Mouse (Mus musculus): ENCODE data around the gene Fbxw10. TPM values are rescaled to one million over a fixed set of nuclear protein-coding genes. Genes with fewer than 3 reads are reported as not detected.

Gene Fbxw10
- polyA plus RNA-seq, 1 experiment from 2014 or later = 0.84 TPM

DNA sequence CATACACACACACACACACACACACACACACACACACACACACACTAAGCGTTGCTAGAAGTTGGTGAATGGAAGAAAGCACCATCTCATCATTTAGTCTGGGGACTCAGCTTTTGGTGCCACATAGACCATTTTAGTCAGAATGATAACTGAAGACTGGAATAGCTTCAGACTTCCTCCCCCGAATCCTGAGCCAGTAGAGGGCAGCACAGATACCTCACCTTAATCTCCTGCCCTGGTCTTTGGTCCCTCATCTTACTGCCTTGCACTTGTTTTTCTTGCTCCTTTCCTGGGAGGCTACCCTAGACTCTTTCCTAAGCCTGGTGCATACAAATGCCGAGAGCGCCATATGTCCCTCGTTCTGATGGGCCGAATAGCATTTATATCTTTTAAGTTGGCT is 67.7 kb downstream of the Fbxw10 start:
- no peak for ATAC-seq (ENCODE audit: low FRiP score, low read depth)
- no peak overlapping the region for H3K4me2 ChIP-seq (replicated peaks)
- H3K36me3 ChIP-seq = no peaks in the 10 kb centered on the region
- no peak overlapping the region for H3K27ac ChIP-seq
- 0 out of 2 replicates have a peak, but pooled peaks cover 4% of the 10 kb centered on the region for H3K9me3 ChIP-seq
- no peak overlapping the region for H3K9ac ChIP-seq
- no peak overlapping the region for H3K4me3 ChIP-seq
- peaks cover 13% of the 10 kb centered on the region for H3K4me1 ChIP-seq
- no peaks in the 10 kb centered on the region for H3K27me3 ChIP-seq
- 59% methylated on average over 6 of the region's 6 CpGs for WGBS

DNA sequence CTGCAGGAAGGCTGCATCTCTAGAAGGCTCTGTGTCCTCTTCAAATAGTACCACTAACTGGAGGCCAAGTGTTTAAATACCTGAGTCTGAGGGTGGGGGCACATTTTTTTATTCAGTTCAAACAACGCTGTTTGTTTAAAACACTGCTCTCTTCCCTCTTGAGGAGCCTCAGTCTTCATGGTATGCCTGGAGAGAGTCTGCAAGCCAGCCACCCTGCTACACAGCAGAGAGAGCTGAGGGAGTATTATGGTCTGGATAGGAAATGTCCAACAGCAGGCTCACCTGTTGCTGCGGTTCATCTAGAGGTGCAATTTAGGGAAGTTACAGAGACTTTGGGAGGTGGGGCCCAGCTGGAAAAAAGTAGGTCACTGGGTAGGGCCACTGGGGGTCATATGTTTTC is 68.6 kb downstream of the Fbxw10 start:
- H3K4me3 ChIP-seq = no peak overlapping the region
- no peak overlapping the region for H3K4me2 ChIP-seq (replicated peaks)
- no peaks in the 10 kb centered on the region for H3K27me3 ChIP-seq
- ATAC-seq (ENCODE audit: low FRiP score, low read depth) = no peak
- WGBS = 73% methylated on average over 2 of the region's 2 CpGs
- H3K9me3 ChIP-seq = 0 out of 2 replicates have a peak, but pooled peaks cover 4% of the 10 kb centered on the region
- H3K27ac ChIP-seq = no peak overlapping the region
- H3K36me3 ChIP-seq = no peaks in the 10 kb centered on the region
- H3K4me1 ChIP-seq = peaks cover 22% of the 10 kb centered on the region
- H3K9ac ChIP-seq = no peak overlapping the region

- peaks cover 20% of the 10 kb centered on the region for H3K4me1 ChIP-seq
- no peak for ATAC-seq (ENCODE audit: low FRiP score, low read depth)
- H3K9ac ChIP-seq = no peak overlapping the region
- no peak overlapping the region for H3K4me2 ChIP-seq (replicated peaks)
- H3K27ac ChIP-seq = no peak overlapping the region
- 0 out of 2 replicates have a peak, but pooled peaks cover 4% of the 10 kb centered on the region for H3K9me3 ChIP-seq
- WGBS = 13% methylated on average over 2 of the region's 2 CpGs
- H3K4me3 ChIP-seq = no peak overlapping the region
- no peaks in the 10 kb centered on the region for H3K27me3 ChIP-seq
- H3K36me3 ChIP-seq = no peaks in the 10 kb centered on the region
These were observed 69.9 kb downstream of the Fbxw10 start for GRCm38 (mm10) chr11:62916765-62917164.

GRCm38 (mm10) chr11:62919946-62920742 is 73.3 kb downstream of the Fbxw10 start:
- WGBS = 64% methylated on average over 6 of the region's 6 CpGs
- 0 out of 2 replicates have a peak, but pooled peaks cover 4% of the 10 kb centered on the region for H3K9me3 ChIP-seq
- ATAC-seq (ENCODE audit: low FRiP score, low read depth) = peak; percentile 55; the same call in 1 of the 2 replicates
- no peaks in the 10 kb centered on the region for H3K27me3 ChIP-seq
- H3K4me2 ChIP-seq (replicated peaks) = peak overlapping the region; percentile 50
- H3K4me1 ChIP-seq = peaks cover 27% of the 10 kb centered on the region
- no peak overlapping the region for H3K9ac ChIP-seq
- peak overlapping the region; percentile 31 for H3K4me3 ChIP-seq
- peak overlapping the region; percentile 97 for H3K27ac ChIP-seq
- no peaks in the 10 kb centered on the region for H3K36me3 ChIP-seq

- peak; percentile 25 for ATAC-seq (ENCODE audit: low FRiP score, low read depth)
- WGBS = 4% methylated on average over 6 of the region's 6 CpGs
- Histone ChIP-seq H3K9me3 (0 out of 2 replicates have a peak, but pooled peaks cover 4% of the 10 kb centered on the region), H3K27me3 (no peaks in the 10 kb centered on the region), H3K4me3 (peak overlapping the region; percentile 31), H3K4me2 (replicated peaks) (peak overlapping the region; percentile 50), H3K36me3 (no peaks in the 10 kb centered on the region), H3K9ac (no peak overlapping the region), H3K4me1 (peaks cover 23% of the 10 kb centered on the region), H3K27ac (peak overlapping the region; percentile 97; the same call in 1 of the 2 replicates)
These were observed 73.8 kb downstream of the Fbxw10 start for GRCm38 (mm10) chr11:62920743-62921050.

- WGBS = 14% methylated on average over 25 of the region's 25 CpGs
- peak; percentile 90 for ATAC-seq (ENCODE audit: low FRiP score, low read depth)
- no peaks in the 10 kb centered on the region for H3K36me3 ChIP-seq
- H3K4me2 ChIP-seq (replicated peaks) = peak overlapping the region; percentile 60
- peak overlapping the region; percentile 32 for H3K4me3 ChIP-seq
- H3K9me3 ChIP-seq = 0 out of 2 replicates have a peak, but pooled peaks cover 4% of the 10 kb centered on the region
- H3K27ac ChIP-seq = peak overlapping the region; percentile 97
- H3K27me3 ChIP-seq = no peaks in the 10 kb centered on the region
- H3K4me1 ChIP-seq = peaks cover 23% of the 10 kb centered on the region
- peak overlapping the region; percentile 35 for H3K9ac ChIP-seq
These were observed 74.4 kb downstream of the Fbxw10 start for GRCm38 (mm10) chr11:62921052-62921977.

- WGBS = 85% methylated on average over 6 of the region's 6 CpGs
- H3K4me1 ChIP-seq = peaks cover 23% of the 10 kb centered on the region
- peaks cover 3% of the 10 kb centered on the region; the same call in 1 of the 2 replicates for H3K9me3 ChIP-seq
- no peak overlapping the region for H3K27ac ChIP-seq
- H3K9ac ChIP-seq = no peak overlapping the region
- no peaks in the 10 kb centered on the region for H3K36me3 ChIP-seq
- no peaks in the 10 kb centered on the region for H3K27me3 ChIP-seq
- H3K4me3 ChIP-seq = no peak overlapping the region
- no peak for ATAC-seq (ENCODE audit: low FRiP score, low read depth)
- no peak overlapping the region for H3K4me2 ChIP-seq (replicated peaks)
These were observed 77.4 kb downstream of the Fbxw10 start for GRCm38 (mm10) chr11:62924091-62924761.

Other genes with a start within 250 kb of the Fbxw10 start
- 14.9 and 15.5 TPM in 2 replicates for gene Lrrc75a, start 198.5 kb upstream of the Fbxw10 start, polyA plus RNA-seq (2015; fragmentation: Nextera tagmentation; extraction: Ambion mirVana)
- gene Mmgt2, start 198.4 kb upstream of the Fbxw10 start, polyA plus RNA-seq (2015; fragmentation: Nextera tagmentation; extraction: Ambion mirVana) = 68.2 and 69.4 TPM in 2 replicates
- gene Zfp287, start 115.2 kb upstream of the Fbxw10 start, polyA plus RNA-seq (2015; fragmentation: Nextera tagmentation; extraction: Ambion mirVana) = 14.4 and 15.1 TPM in 2 replicates
- gene Gm10428, start 94.0 kb upstream of the Fbxw10 start, polyA plus RNA-seq (2015; fragmentation: Nextera tagmentation; extraction: Ambion mirVana) = not detected in 2 replicates
- 37.7 and 37.8 TPM in 2 replicates for gene Zfp286, start 57.6 kb upstream of the Fbxw10 start, polyA plus RNA-seq (2015; fragmentation: Nextera tagmentation; extraction: Ambion mirVana)
- gene Trim16, start 26.8 kb upstream of the Fbxw10 start, polyA plus RNA-seq (2015; fragmentation: Nextera tagmentation; extraction: Ambion mirVana) = 17.0 and 17.7 TPM in 2 replicates
- 64.2 and 67.1 TPM in 2 replicates for gene Tvp23b, start 32.4 kb downstream of the Fbxw10 start, polyA plus RNA-seq (2015; fragmentation: Nextera tagmentation; extraction: Ambion mirVana)
- gene Cdrt4, start 104.1 kb downstream of the Fbxw10 start, polyA plus RNA-seq (2015; fragmentation: Nextera tagmentation; extraction: Ambion mirVana) = 0.56 and 0.62 TPM in 2 replicates
- 0.34 and 0.37 TPM in 2 replicates for gene Tekt3, start 214.6 kb downstream of the Fbxw10 start, polyA plus RNA-seq (2015; fragmentation: Nextera tagmentation; extraction: Ambion mirVana)

All from limb, embryonic 13.5 days (tissue).